Mouse (Mus musculus) forebrain, postnatal 0 days (tissue): ENCODE data around the gene Vav1. TPM values are rescaled to one million over a fixed set of nuclear protein-coding genes. Genes with fewer than 3 reads are reported as not detected.
"Not testable (repeated sequence)": the region's sequence is repeated elsewhere in the genome, so short reads cannot be mapped to it uniquely, and the experiment has no call there.

Experiments used
- ATAC-seq: fragments of 200-750 bp; cut with Nextera tagmentation; 2 replicates; pipeline ENCODE4 v1.8.0; 2017; ENCODE audit warnings: mild to moderate bottlenecking, moderate library complexity
- DNase-seq: peaks from one replicate; pipeline ENCODE4 v3.0.0-alpha.2; 2015
- H3K27ac ChIP-seq: fragments of 300-500 bp; sonication (generic); 2 replicates; pipeline ENCODE4 v1.5.1; 2014; ENCODE audit warnings: low read depth, mild to moderate bottlenecking, antibody characterized with exemption, low read length, moderate library complexity, mixed read lengths
- H3K27me3 ChIP-seq: fragments of 300-500 bp; sonication (generic); 2 replicates; pipeline ENCODE4 v1.6.1; 2014; ENCODE audit warnings: mild to moderate bottlenecking, low read length, mixed read lengths; ENCODE audit not compliant: insufficient read depth
- H3K36me3 ChIP-seq: fragments of 300-500 bp; sonication (generic); 2 replicates; pipeline ENCODE4 v1.6.1; 2014; ENCODE audit warnings: mild to moderate bottlenecking, moderate library complexity; ENCODE audit not compliant: insufficient read depth
- H3K4me1 ChIP-seq: fragments of 300-500 bp; sonication (generic); 2 replicates; pipeline ENCODE4 v1.6.1; 2014; ENCODE audit warnings: antibody characterized with exemption; ENCODE audit not compliant: insufficient read depth
- H3K4me2 ChIP-seq: fragments of 300-500 bp; sonication (generic); 2 replicates; pipeline ENCODE4 v1.6.1; 2014; ENCODE audit warnings: low read depth, mild to moderate bottlenecking, moderate library complexity
- H3K4me3 ChIP-seq: fragments of 300-500 bp; sonication (generic); 2 replicates; pipeline ENCODE4 v1.5.1; 2014; ENCODE audit warnings: low read depth, low read length, mixed read lengths
- H3K9ac ChIP-seq: fragments of 300-500 bp; sonication (generic); 2 replicates; pipeline ENCODE4 v1.6.1; 2014; ENCODE audit warnings: mild to moderate bottlenecking
- H3K9me3 ChIP-seq: fragments of 300-500 bp; sonication (generic); 2 replicates; pipeline ENCODE4 v1.6.1; 2016; ENCODE audit warnings: low read length
- CTCF ChIP-seq: sonication (generic); IDR thresholded peaks from 2 replicates; pipeline ENCODE4 v1.5.1; 2016; ENCODE audit warnings: antibody characterized with exemption, control low read depth, low read depth
- WGBS: fragments of 180-500 bp; shearing (Covaris S2); extraction: QIAGEN DNeasy Blood & Tissue Kit; methylation state at CpG from one replicate; pipeline ENCODE4 v1.1.7; 2014; 5-methylcytosine and 5-hydroxymethylcytosine counted together
- polyA plus RNA-seq: library from polyadenylated mRNA; unstranded; fragments of >200 nt; fragmentation: Nextera tagmentation; extraction: Ambion mirVana; gene quantifications from 2 replicates; pipeline ENCODE4 v1.2.1, GENCODE M21; 2015
- total RNA-seq: library from RNA; depleted of rRNA; stranded (reverse); fragments of >200 nt; gene quantifications from 2 replicates; pipeline ENCODE4 v1.2.3, GENCODE M21; 2014

Vav1 gene
- total and polyA plus RNA-seq, 2 experiments from 2014 or later: 1.8 to 2.5 TPM

- Histone ChIP-seq H3K9me3 (no peaks in the 10 kb centered on the region), H3K27me3 (no peaks in the 10 kb centered on the region), H3K4me2 (no peak overlapping the region), H3K27ac (no peak overlapping the region), H3K36me3 (no peaks in the 10 kb centered on the region), H3K4me3 (no peak overlapping the region), H3K9ac (no peak overlapping the region), H3K4me1 (no peaks in the 10 kb centered on the region)
- 6% methylated on average over 16 of the region's 16 CpGs for WGBS
- peak; percentile 91 for TF ChIP-seq CTCF
- ATAC-seq: peak; percentile 57
- DNase-seq: peak; percentile 75
Observed at GRCm38 (mm10) chr17:57334761-57335150, 55.9 kb downstream of the Vav1 start.

GRCm38 (mm10) chr17:57335194-57335593, 56.3 kb downstream of the Vav1 start:
- not testable (repeated sequence) for DNase-seq, H3K4me3 ChIP-seq, H3K4me2 ChIP-seq, H3K9me3 ChIP-seq, H3K27me3 ChIP-seq, H3K4me1 ChIP-seq, H3K27ac ChIP-seq, ATAC-seq, H3K9ac ChIP-seq, H3K36me3 ChIP-seq
- WGBS: 71% methylated on average over 9 of the region's 9 CpGs

GRCm38 (mm10) chr17:57335673-57336303, 56.9 kb downstream of the Vav1 start:
- ATAC-seq: peak; percentile 95
- H3K4me1 ChIP-seq: no peaks in the 10 kb centered on the region
- DNase-seq: peak; percentile 95
- H3K4me3 ChIP-seq: no peak overlapping the region
- no peaks in the 10 kb centered on the region for H3K9me3 ChIP-seq
- 10% methylated on average over 11 of the region's 11 CpGs for WGBS
- H3K27me3 ChIP-seq: no peaks in the 10 kb centered on the region
- TF ChIP-seq CTCF: peak; percentile 97
- no peaks in the 10 kb centered on the region for H3K36me3 ChIP-seq
- H3K4me2 ChIP-seq: peak overlapping the region; percentile 23; the same call in 1 of the 2 replicates
- H3K9ac ChIP-seq: no peak overlapping the region
- no peak overlapping the region for H3K27ac ChIP-seq

GRCm38 (mm10) chr17:57337996-57338395, 59.1 kb downstream of the Vav1 start:
- H3K4me2 ChIP-seq: no peak overlapping the region
- no peak overlapping the region for H3K4me3 ChIP-seq
- no peak overlapping the region for H3K9ac ChIP-seq
- H3K27ac ChIP-seq: no peak overlapping the region
- no peak for TF ChIP-seq CTCF
- H3K27me3 ChIP-seq: no peaks in the 10 kb centered on the region
- no peak for ATAC-seq
- no peaks in the 10 kb centered on the region for H3K4me1 ChIP-seq
- no peak for DNase-seq
- H3K9me3 ChIP-seq: no peaks in the 10 kb centered on the region
- no peaks in the 10 kb centered on the region for H3K36me3 ChIP-seq
- 76% methylated on average over 10 of the region's 10 CpGs for WGBS

GRCm38 (mm10) chr17:57339298-57339697, 60.4 kb downstream of the Vav1 start:
- no peaks in the 10 kb centered on the region for H3K4me1 ChIP-seq
- H3K27me3 ChIP-seq: no peaks in the 10 kb centered on the region
- DNase-seq (no peak), ATAC-seq (no peak)
- H3K9me3 ChIP-seq: no peaks in the 10 kb centered on the region
- H3K9ac ChIP-seq: no peak overlapping the region
- WGBS: 75% methylated on average over 9 of the region's 9 CpGs
- H3K36me3 ChIP-seq: no peaks in the 10 kb centered on the region
- no peak overlapping the region for H3K27ac ChIP-seq
- no peak overlapping the region for H3K4me2 ChIP-seq
- no peak overlapping the region for H3K4me3 ChIP-seq
- TF ChIP-seq CTCF: no peak

- DNase-seq (no peak), ATAC-seq (no peak)
- 82% methylated on average over 4 of the region's 4 CpGs for WGBS
- no peak for TF ChIP-seq CTCF
- Histone ChIP-seq H3K4me1 (no peaks in the 10 kb centered on the region), H3K27me3 (no peaks in the 10 kb centered on the region), H3K4me3 (no peak overlapping the region), H3K9me3 (no peaks in the 10 kb centered on the region), H3K9ac (no peak overlapping the region), H3K36me3 (no peaks in the 10 kb centered on the region), H3K4me2 (no peak overlapping the region), H3K27ac (no peak overlapping the region)
Observed at GRCm38 (mm10) chr17:57341568-57341967, 62.7 kb downstream of the Vav1 start.

- Histone ChIP-seq H3K9ac (no peak overlapping the region), H3K36me3 (no peaks in the 10 kb centered on the region), H3K4me3 (no peak overlapping the region), H3K27ac (no peak overlapping the region), H3K4me1 (no peaks in the 10 kb centered on the region), H3K27me3 (no peaks in the 10 kb centered on the region), H3K9me3 (no peaks in the 10 kb centered on the region), H3K4me2 (no peak overlapping the region)
- ATAC-seq (no peak), DNase-seq (no peak)
- WGBS: 80% methylated on average over 2 of the region's 2 CpGs
- TF ChIP-seq CTCF: no peak
Observed at GRCm38 (mm10) chr17:57344029-57344707, 65.3 kb downstream of the Vav1 start.
